Mouse (Mus musculus) kidney, adult 2 months (tissue): ENCODE measurements at regions not wholly inside any gene's neighbourhood (a gene's known extent, or its start where the extent isn't known, plus 50 kb on each side); places are given as distances from the start of the nearest gene placed in this dataset.

Source experiments
- CTCF ChIP-seq: fragments of 200-500 bp; conservative IDR thresholded peaks from 2 replicates; pipeline ENCODE4 v1.5.1; 2011; ENCODE audit warnings: low read depth, mild to moderate bottlenecking, control low read depth, low read length, moderate library complexity, mixed read lengths; ENCODE audit not compliant: insufficient read depth, insufficient read length
- POLR2A ChIP-seq: fragments of 200-500 bp; IDR thresholded peaks from one replicate; pipeline ENCODE4 v1.6.1; 2011; ENCODE audit warnings: low read depth, low read length, control low read depth

DNA sequence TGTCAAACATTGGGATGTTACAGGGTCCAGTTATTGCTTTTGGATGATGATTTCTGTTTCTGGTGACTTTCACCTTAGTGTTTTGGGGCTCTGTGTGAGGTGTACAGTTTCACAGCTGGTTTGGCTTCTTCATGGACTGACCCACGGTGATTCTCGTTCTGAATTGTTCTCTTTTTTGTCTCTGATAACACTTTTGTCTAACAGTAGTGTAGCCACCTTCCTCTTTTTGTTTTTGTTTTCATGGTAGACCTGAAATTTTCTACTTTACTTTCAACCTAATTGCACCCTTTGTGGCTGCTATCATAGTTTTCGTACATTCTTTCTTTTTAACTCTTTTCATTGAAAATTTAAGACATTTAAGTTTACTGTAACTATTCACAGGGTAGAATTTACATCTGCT is 105.5 kb downstream of the Bcl2l11 start:
- TF ChIP-seq POLR2A, result no peak
- no peak for TF ChIP-seq CTCF
